Mouse (Mus musculus): ENCODE measurements around the gene Pdcd10. TPM values are rescaled to one million over a fixed set of nuclear protein-coding genes. Genes with fewer than 3 reads are reported as not detected.

Gene Pdcd10
- polyA plus RNA-seq, 2 experiments: 48.3 to 101 TPM

GRCm38 (mm10) chr3:75542852-75543251 lies 13.8 kb downstream of the Pdcd10 start:
- Histone ChIP-seq H3K9ac (ENCODE audit: low read depth, low read length, severe bottlenecking) (no peak overlapping the region), H3K27ac (replicated peaks; ENCODE audit: low read depth, low read length) (no peak overlapping the region), H3K4me1 (ENCODE audit: control insufficient read depth, insufficient read depth, low read length) (no peaks in the 10 kb centered on the region), H3K36me3 (ENCODE audit: control insufficient read depth, insufficient read depth, low read length) (peaks cover 11% of the 10 kb centered on the region; the same call in 1 of the 2 replicates), H3K27me3 (ENCODE audit: control insufficient read depth, insufficient read depth, low read length) (no peaks in the 10 kb centered on the region), H3K9me3 (ENCODE audit: control insufficient read depth, low read length) (no peaks in the 10 kb centered on the region), H3K4me2 (replicated peaks; ENCODE audit: low read depth, low read length, severe bottlenecking) (no peak overlapping the region), H3K4me3 (replicated peaks; ENCODE audit: low read length) (no peak overlapping the region)
- no peak for ATAC-seq (ENCODE audit: low FRiP score, low read depth)
- no peak for TF ChIP-seq POLR2A (IDR thresholded peaks at IDR 0.05; ENCODE audit: borderline replicate concordance, extremely low read depth, insufficient read depth, insufficient read length)
- 90% methylated on average over 3 of the region's 3 CpGs for WGBS
- DNase-seq (ENCODE audit: low spot score): no peak

- Histone ChIP-seq H3K27me3 (ENCODE audit: control insufficient read depth, insufficient read depth, low read length) (no peaks in the 10 kb centered on the region), H3K36me3 (ENCODE audit: control insufficient read depth, insufficient read depth, low read length) (peaks cover 22% of the 10 kb centered on the region)
- WGBS: 89% methylated on average over 4 of the region's 4 CpGs
Observed at GRCm38 (mm10) chr3:75541259-75541658, 15.4 kb downstream of the Pdcd10 start.

DNA sequence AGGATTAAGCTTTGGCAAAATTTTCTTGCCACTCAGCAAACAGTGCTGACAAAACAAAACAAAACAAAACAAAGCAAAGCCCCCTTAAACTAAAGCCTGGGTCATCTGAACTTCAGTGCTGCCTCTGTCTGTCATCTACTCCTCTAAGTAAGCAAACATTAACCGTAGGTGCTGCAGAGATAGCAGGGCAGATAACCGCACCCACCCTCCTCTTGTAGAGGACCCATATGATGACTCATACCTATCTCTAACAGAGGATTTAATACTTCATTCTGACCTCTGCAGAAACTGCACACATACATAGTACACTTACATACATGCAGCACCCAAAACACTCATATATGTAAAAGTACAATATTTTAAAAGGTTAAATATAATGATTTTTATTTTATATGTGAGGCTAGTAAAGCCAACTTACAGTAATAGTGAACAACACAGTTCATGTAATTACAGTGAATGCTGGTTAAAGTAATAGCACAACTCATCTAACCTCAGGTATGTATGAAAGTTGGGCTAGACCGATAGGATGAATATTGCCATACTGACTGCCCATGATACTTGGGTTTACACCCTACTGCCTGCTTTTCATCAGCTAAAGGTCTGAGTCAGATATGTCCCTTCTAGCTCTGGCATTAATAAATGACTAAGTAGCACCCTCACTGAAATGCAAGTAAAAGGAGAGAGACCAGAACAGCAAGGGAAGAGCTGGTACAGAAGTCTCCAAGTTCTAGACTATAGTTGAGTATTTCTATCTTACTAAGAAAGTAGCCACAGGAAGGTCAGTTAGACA lies 22.4 kb downstream of the Pdcd10 start:
- H3K9me3 ChIP-seq (ENCODE audit: control insufficient read depth, low read length): no peaks in the 10 kb centered on the region
- H3K36me3 ChIP-seq (ENCODE audit: control insufficient read depth, insufficient read depth, low read length): peaks cover 22% of the 10 kb centered on the region
- no peak overlapping the region for H3K4me3 ChIP-seq (replicated peaks; ENCODE audit: low read length)
- no peak overlapping the region for H3K9ac ChIP-seq (ENCODE audit: low read depth, low read length, severe bottlenecking)
- no peak overlapping the region for H3K27ac ChIP-seq (replicated peaks; ENCODE audit: low read depth, low read length)
- ATAC-seq (ENCODE audit: low FRiP score, low read depth): no peak
- no peaks in the 10 kb centered on the region for H3K4me1 ChIP-seq (ENCODE audit: control insufficient read depth, insufficient read depth, low read length)
- TF ChIP-seq POLR2A (IDR thresholded peaks at IDR 0.05; ENCODE audit: borderline replicate concordance, extremely low read depth, insufficient read depth, insufficient read length): no peak
- 88% methylated on average over 3 of the region's 3 CpGs for WGBS
- no peak overlapping the region for H3K4me2 ChIP-seq (replicated peaks; ENCODE audit: low read depth, low read length, severe bottlenecking)
- no peak for DNase-seq (ENCODE audit: low spot score)
- no peaks in the 10 kb centered on the region for H3K27me3 ChIP-seq (ENCODE audit: control insufficient read depth, insufficient read depth, low read length)

More at GRCm38 (mm10) chr3:75541259-75541658, 15.4 kb downstream of the Pdcd10 start:
- TF ChIP-seq POLR2A (IDR thresholded peaks at IDR 0.05; ENCODE audit: borderline replicate concordance, extremely low read depth, insufficient read depth, insufficient read length): no peak
- Histone ChIP-seq H3K4me3 (replicated peaks; ENCODE audit: low read length) (no peak overlapping the region), H3K9ac (ENCODE audit: low read depth, low read length, severe bottlenecking) (no peak overlapping the region), H3K4me1 (ENCODE audit: control insufficient read depth, insufficient read depth, low read length) (no peaks in the 10 kb centered on the region), H3K4me2 (replicated peaks; ENCODE audit: low read depth, low read length, severe bottlenecking) (no peak overlapping the region), H3K9me3 (ENCODE audit: control insufficient read depth, low read length) (no peaks in the 10 kb centered on the region), H3K27ac (replicated peaks; ENCODE audit: low read depth, low read length) (no peak overlapping the region)
- ATAC-seq (ENCODE audit: low FRiP score, low read depth) (no peak), DNase-seq (ENCODE audit: low spot score) (no peak)

- 88% methylated on average over 3 of the region's 3 CpGs for WGBS
- no peak overlapping the region for H3K9ac ChIP-seq (ENCODE audit: low read depth, low read length, severe bottlenecking)
Observed at GRCm38 (mm10) chr3:75531074-75531473, 25.6 kb downstream of the Pdcd10 start.

GRCm38 (mm10) chr3:75522527-75522926 lies 34.1 kb downstream of the Pdcd10 start:
- H3K9me3 ChIP-seq (ENCODE audit: control insufficient read depth, low read length): no peaks in the 10 kb centered on the region
- H3K36me3 ChIP-seq (ENCODE audit: control insufficient read depth, insufficient read depth, low read length): peaks cover 39% of the 10 kb centered on the region
- 100% methylated on average over 1 of the region's 1 CpGs for WGBS

More at GRCm38 (mm10) chr3:75531074-75531473, 25.6 kb downstream of the Pdcd10 start:
- DNase-seq (ENCODE audit: low spot score) (no peak), ATAC-seq (ENCODE audit: low FRiP score, low read depth) (no peak)
- H3K27ac ChIP-seq (replicated peaks; ENCODE audit: low read depth, low read length): no peak overlapping the region
- no peak overlapping the region for H3K4me3 ChIP-seq (replicated peaks; ENCODE audit: low read length)
- H3K4me1 ChIP-seq (ENCODE audit: control insufficient read depth, insufficient read depth, low read length): no peaks in the 10 kb centered on the region
- peaks cover 21% of the 10 kb centered on the region for H3K36me3 ChIP-seq (ENCODE audit: control insufficient read depth, insufficient read depth, low read length)
- H3K27me3 ChIP-seq (ENCODE audit: control insufficient read depth, insufficient read depth, low read length): no peaks in the 10 kb centered on the region
- no peak overlapping the region for H3K4me2 ChIP-seq (replicated peaks; ENCODE audit: low read depth, low read length, severe bottlenecking)
- H3K9me3 ChIP-seq (ENCODE audit: control insufficient read depth, low read length): no peaks in the 10 kb centered on the region
- no peak for TF ChIP-seq POLR2A (IDR thresholded peaks at IDR 0.05; ENCODE audit: borderline replicate concordance, extremely low read depth, insufficient read depth, insufficient read length)

More at GRCm38 (mm10) chr3:75522527-75522926, 34.1 kb downstream of the Pdcd10 start:
- Histone ChIP-seq H3K4me3 (replicated peaks; ENCODE audit: low read length) (no peak overlapping the region), H3K9ac (ENCODE audit: low read depth, low read length, severe bottlenecking) (no peak overlapping the region), H3K4me1 (ENCODE audit: control insufficient read depth, insufficient read depth, low read length) (no peaks in the 10 kb centered on the region), H3K4me2 (replicated peaks; ENCODE audit: low read depth, low read length, severe bottlenecking) (no peak overlapping the region), H3K27ac (replicated peaks; ENCODE audit: low read depth, low read length) (no peak overlapping the region), H3K27me3 (ENCODE audit: control insufficient read depth, insufficient read depth, low read length) (no peaks in the 10 kb centered on the region)
- DNase-seq (ENCODE audit: low spot score) (no peak), ATAC-seq (ENCODE audit: low FRiP score, low read depth) (no peak)
- TF ChIP-seq POLR2A (IDR thresholded peaks at IDR 0.05; ENCODE audit: borderline replicate concordance, extremely low read depth, insufficient read depth, insufficient read length): no peak

All from limb, embryonic 14.5 days (tissue).